ENCODE assay signal across 34 mouse cellular contexts in genomic region chr11:31398604-31399003, GRCm38 (mm10).
"Had no signal": no experiment of that assay in that cellular context is flagged by ENCODE, and none has a peak within 500 bp of the region (broad histone marks: within the 10 kb centered on the region; RNA-seq: fewer than 3 reads in every experiment).

No protein-coding gene starts in this region.

- H3K9me3 ChIP-seq: heart, embryonic 12.5 days; heart, embryonic 13.5 days; heart, embryonic 15.5 days; hindbrain, embryonic 10.5 days; hindbrain, embryonic 12.5 days; hindbrain, embryonic 13.5 days; hindbrain, embryonic 15.5 days; intestine, embryonic 15.5 days; kidney, embryonic 15.5 days had no signal

- ATAC-seq: hindbrain, embryonic 16.5 days; hindbrain, postnatal 0 days; inflammation-experienced regulatory T-cells, adult 6 months; intestine, embryonic 15.5 days; intestine, embryonic 16.5 days; intestine, postnatal 0 days had no signal

- DNase-seq: heart, postnatal 10 days; heart, postnatal 14 days; heart, postnatal 36 days; heart, postnatal 4 days; kidney, adult 11 months; kidney, adult 18-20 months; kidney, adult 2 months; kidney, adult 8-10 months; kidney, adult 9 months; kidney, postnatal 10 days; kidney, postnatal 14 days; kidney, postnatal 25 days; kidney, postnatal 36 days; kidney, postnatal 4 days; layer of hippocampus, adult 9-11 months; layer of hippocampus, postnatal 36 days had no signal

- H3K4me2 ChIP-seq: heart, embryonic 12.5 days; heart, embryonic 13.5 days; heart, embryonic 15.5 days; hindbrain, embryonic 12.5 days; hindbrain, embryonic 13.5 days; hindbrain, embryonic 14.5 days; hindbrain, embryonic 15.5 days; intestine, embryonic 15.5 days; kidney, embryonic 15.5 days had no signal

- H3K9ac ChIP-seq: heart, embryonic 12.5 days; heart, embryonic 13.5 days; heart, embryonic 15.5 days; hindbrain, embryonic 12.5 days; hindbrain, embryonic 13.5 days; hindbrain, embryonic 14.5 days; hindbrain, embryonic 15.5 days; intestine, embryonic 15.5 days; kidney, embryonic 15.5 days had no signal

- H3K27ac ChIP-seq: heart, embryonic 13.5 days; heart, embryonic 15.5 days; hindbrain, embryonic 10.5 days; hindbrain, embryonic 12.5 days; hindbrain, embryonic 13.5 days; hindbrain, embryonic 14.5 days; hindbrain, embryonic 15.5 days; hindbrain, postnatal 0 days; intestine, embryonic 15.5 days; kidney, embryonic 15.5 days; kidney, postnatal 0 days; layer of hippocampus, adult 2 months; left cerebral cortex, adult 2 months had no signal

- H3K36me3 ChIP-seq: heart, embryonic 12.5 days; heart, embryonic 13.5 days; heart, embryonic 15.5 days; hindbrain, embryonic 10.5 days; hindbrain, embryonic 12.5 days; hindbrain, embryonic 13.5 days; hindbrain, embryonic 15.5 days; intestine, embryonic 15.5 days; kidney, embryonic 15.5 days had no signal

- H3K4me3 ChIP-seq: heart, embryonic 12.5 days; heart, embryonic 13.5 days; heart, embryonic 15.5 days; hindbrain, embryonic 10.5 days; hindbrain, embryonic 12.5 days; hindbrain, embryonic 13.5 days; hindbrain, embryonic 15.5 days; intestine, embryonic 15.5 days; kidney, embryonic 15.5 days; layer of hippocampus, adult 2 months; left cerebral cortex, adult 2 months had no signal

- H3K4me1 ChIP-seq: heart, embryonic 12.5 days; heart, embryonic 15.5 days; hindbrain, embryonic 10.5 days; hindbrain, embryonic 12.5 days; hindbrain, embryonic 13.5 days; hindbrain, embryonic 15.5 days; intestine, embryonic 15.5 days; kidney, embryonic 15.5 days had no signal

- H3K27me3 ChIP-seq: heart, embryonic 12.5 days; heart, embryonic 13.5 days; heart, embryonic 15.5 days; hindbrain, embryonic 12.5 days; hindbrain, embryonic 13.5 days; hindbrain, embryonic 15.5 days; intestine, embryonic 15.5 days; kidney, embryonic 15.5 days had no signal
